Mouse (Mus musculus): ENCODE results near the gene Ttc22. TPM values are rescaled to one million over a fixed set of nuclear protein-coding genes. Genes with fewer than 3 reads are reported as not detected.

Gene Ttc22
- total and polyA plus RNA-seq, 3 experiments: 0.04 TPM; not detected in 2

GRCm38 (mm10) chr4:106653051-106653450, 30.8 kb downstream of the Ttc22 start:
- DNase-seq (ENCODE audit: low read depth, low spot score): no peak
- Histone ChIP-seq H3K27ac (ENCODE audit: control insufficient read depth, low read depth, low read length) (no peak overlapping the region), H3K27me3 (ENCODE audit: control insufficient read depth in 1 of 2, insufficient read depth in 2 of 2, low read length in 2 of 2) (no peaks in the 10 kb centered on the region), H3K36me3 (ENCODE audit: control insufficient read depth in 1 of 2, insufficient read depth in 2 of 2, low read length in 2 of 2) (peaks cover 0 to 16% of the 10 kb centered on the region in 2 experiments; a peak in 1 of 4 replicates), H3K9me3 (replicated peaks; ENCODE audit: insufficient read depth, low read length) (no peaks in the 10 kb centered on the region), H3K4me3 (ENCODE audit: control insufficient read depth in 1 of 2, insufficient read depth in 1 of 2, low read depth in 2 of 2, low read length in 2 of 2) (no peak overlapping the region), H3K79me2 (ENCODE audit: control insufficient read depth, insufficient read depth, low read length, poor library complexity) (peaks cover 2% of the 10 kb centered on the region), H3K4me1 (ENCODE audit: control insufficient read depth in 1 of 2, insufficient read depth in 2 of 2, low read length in 2 of 2) (peaks cover 11 to 17% of the 10 kb centered on the region in 2 experiments; a peak in 3 of 4 replicates), H3K9ac (ENCODE audit: control insufficient read depth, low read depth, low read length, poor library complexity, severe bottlenecking) (no peak overlapping the region)
- no peak for TF ChIP-seq TCF12 (IDR thresholded peaks at IDR 0.05; ENCODE audit: low read depth, low read length)
- TF ChIP-seq RAD21 (IDR thresholded peaks at IDR 0.05; ENCODE audit: low read depth, low read length): no peak
- TF ChIP-seq SMC3 (IDR thresholded peaks at IDR 0.05; ENCODE audit: low read depth, low read length): no peak
- TF ChIP-seq GATA1 (IDR thresholded peaks at IDR 0.05; ENCODE audit: low read depth, low read length): no peak
- no peak for TF ChIP-seq E2F4 (IDR thresholded peaks at IDR 0.05; ENCODE audit: borderline replicate concordance, low read depth, low read length)
- TF ChIP-seq NRF1 (IDR thresholded peaks at IDR 0.05; ENCODE audit: insufficient read depth, low read depth, low read length, poor library complexity, severe bottlenecking): no peak
- no peak for TF ChIP-seq ZNF384 (IDR thresholded peaks at IDR 0.05; ENCODE audit: low read depth, low read length)
- TF ChIP-seq MXI1 (IDR thresholded peaks at IDR 0.05; ENCODE audit: low read depth, low read length): no peak
- no peak for TF ChIP-seq ELF1 (IDR thresholded peaks at IDR 0.05; ENCODE audit: low read depth, low read length)
- no peak for TF ChIP-seq MAFK (IDR thresholded peaks at IDR 0.05; ENCODE audit: borderline replicate concordance, low read depth, low read length)
- no peak for TF ChIP-seq GABPA (IDR thresholded peaks at IDR 0.05; ENCODE audit: low read depth, low read length)
- no peak for TF ChIP-seq USF1 (IDR thresholded peaks at IDR 0.05; ENCODE audit: low read depth, low read length)
- TF ChIP-seq POLR2AphosphoS2 (IDR thresholded peaks at IDR 0.05; ENCODE audit: low read length): no peak
- no peak for TF ChIP-seq MAX (IDR thresholded peaks at IDR 0.05; ENCODE audit: low read length)
- no peak for TF ChIP-seq POLR2AphosphoS5 (IDR thresholded peaks at IDR 0.05; ENCODE audit: borderline replicate concordance, low read depth, low read length)
- TF ChIP-seq MYC (IDR thresholded peaks at IDR 0.05; ENCODE audit: low read depth, low read length): no peak
- no peak for TF ChIP-seq TAL1 (IDR thresholded peaks at IDR 0.05; ENCODE audit: low read length)
- no peak for TF ChIP-seq BHLHE40 (IDR thresholded peaks at IDR 0.05; ENCODE audit: borderline replicate concordance, low read depth, low read length)
- TF ChIP-seq HCFC1 (IDR thresholded peaks at IDR 0.05; ENCODE audit: low read depth, low read length): no peak
- TF ChIP-seq POLR2A (IDR thresholded peaks at IDR 0.05; ENCODE audit: control insufficient read depth in 1 of 2, insufficient read depth in 1 of 2, low read depth in 1 of 2, low read length in 2 of 2, poor library complexity in 1 of 2): no peak

DNA sequence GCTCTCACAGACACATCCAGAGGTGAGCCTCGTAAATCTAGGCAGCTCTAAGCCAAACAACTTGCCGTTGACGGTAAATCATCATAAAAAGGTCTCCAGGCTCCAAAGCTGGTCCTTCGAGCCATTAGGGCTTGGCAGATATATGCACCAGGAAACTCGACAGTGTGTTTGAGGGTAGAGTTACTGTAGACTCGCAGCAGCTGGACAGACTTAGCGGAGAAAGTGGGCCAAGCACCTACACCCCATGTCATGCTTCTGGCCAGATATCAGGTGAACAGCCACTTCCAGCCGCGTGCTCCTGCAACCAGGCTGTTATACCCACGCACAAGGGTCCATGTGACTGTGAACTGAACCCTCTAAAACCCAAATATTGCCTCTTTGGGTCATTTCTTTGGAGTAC, 33.4 kb downstream of the Ttc22 start:
- no peaks in the 10 kb centered on the region for H3K9me3 ChIP-seq (replicated peaks; ENCODE audit: insufficient read depth, low read length)
- peaks cover 0 to 11% of the 10 kb centered on the region in 2 experiments; a peak in 1 of 4 replicates for H3K36me3 ChIP-seq (ENCODE audit: control insufficient read depth in 1 of 2, insufficient read depth in 2 of 2, low read length in 2 of 2)
- H3K4me3 ChIP-seq (ENCODE audit: control insufficient read depth in 1 of 2, insufficient read depth in 1 of 2, low read depth in 2 of 2, low read length in 2 of 2): no peak overlapping the region
- no peaks in the 10 kb centered on the region for H3K27me3 ChIP-seq (ENCODE audit: control insufficient read depth in 1 of 2, insufficient read depth in 2 of 2, low read length in 2 of 2)
- DNase-seq (ENCODE audit: low read depth, low spot score): no peak
- no peak for TF ChIP-seq POLR2A (IDR thresholded peaks at IDR 0.05; ENCODE audit: control insufficient read depth in 1 of 2, insufficient read depth in 1 of 2, low read depth in 1 of 2, low read length in 2 of 2, poor library complexity in 1 of 2)
- TF ChIP-seq GABPA (IDR thresholded peaks at IDR 0.05; ENCODE audit: low read depth, low read length): no peak
- no peak for TF ChIP-seq GATA1 (IDR thresholded peaks at IDR 0.05; ENCODE audit: low read depth, low read length)
- no peak for TF ChIP-seq JUND (IDR thresholded peaks at IDR 0.05; ENCODE audit: low read depth, low read length)
- no peak for TF ChIP-seq MXI1 (IDR thresholded peaks at IDR 0.05; ENCODE audit: low read depth, low read length)
- no peak for TF ChIP-seq SMC3 (IDR thresholded peaks at IDR 0.05; ENCODE audit: low read depth, low read length)
- no peak for TF ChIP-seq MAFK (IDR thresholded peaks at IDR 0.05; ENCODE audit: borderline replicate concordance, low read depth, low read length)
- TF ChIP-seq SIN3A (IDR thresholded peaks at IDR 0.05; ENCODE audit: low read length): no peak
- H3K27ac ChIP-seq (ENCODE audit: control insufficient read depth, low read depth, low read length): no peak overlapping the region
- peaks cover 11 to 14% of the 10 kb centered on the region in 2 experiments; a peak in 3 of 4 replicates for H3K4me1 ChIP-seq (ENCODE audit: control insufficient read depth in 1 of 2, insufficient read depth in 2 of 2, low read length in 2 of 2)
- peaks cover 2% of the 10 kb centered on the region for H3K79me2 ChIP-seq (ENCODE audit: control insufficient read depth, insufficient read depth, low read length, poor library complexity)
- no peak overlapping the region for H3K9ac ChIP-seq (ENCODE audit: control insufficient read depth, low read depth, low read length, poor library complexity, severe bottlenecking)

Measured in MEL (cell line).